Mouse (Mus musculus) heart, postnatal 0 days (tissue): ENCODE measurements around the gene Tmem121.

ENCODE experiments used
- CTCF ChIP-seq: IDR thresholded peaks from 2 replicates; pipeline ENCODE4 v1.5.1; 2016; ENCODE audit warnings: antibody characterized with exemption, control low read depth, low read depth
- EP300 ChIP-seq: IDR thresholded peaks from 2 replicates; pipeline ENCODE4 v1.6.1; 2016; ENCODE audit warnings: antibody characterized with exemption, low read depth

DNA sequence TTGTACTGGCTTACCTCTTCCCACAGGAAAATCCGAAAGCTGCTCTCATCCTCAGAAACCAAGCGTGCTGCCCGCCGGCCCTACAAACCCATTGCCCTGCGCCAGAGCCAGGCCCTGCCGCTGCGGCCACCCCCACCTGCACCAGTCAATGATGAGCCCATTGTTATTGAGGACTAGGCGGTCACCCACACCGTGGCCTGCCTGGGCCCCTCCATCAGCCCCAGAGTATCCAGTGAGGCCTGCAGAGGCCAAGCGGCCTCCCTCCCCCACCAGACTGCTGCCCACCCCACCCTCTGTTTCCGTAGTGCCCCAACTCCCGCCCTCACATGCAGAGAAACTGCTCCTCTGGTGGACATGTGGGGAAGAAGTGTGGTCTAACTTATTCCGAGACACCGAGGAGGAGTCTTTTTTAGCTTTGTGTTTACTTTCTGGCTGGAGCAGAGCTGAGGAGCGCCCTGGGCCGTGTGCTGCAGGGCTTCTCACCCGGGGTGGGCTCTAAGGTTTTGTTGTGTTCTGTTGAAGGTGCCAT, 49.2 kb upstream of the Tmem121 start:
- TF ChIP-seq CTCF (peak; percentile 52), EP300 (no peak)
